Mouse (Mus musculus) spleen, postnatal 10 days (tissue): ENCODE results near the gene Iqsec1.

Experiments
- DNase-seq, 2 experiments: peaks; one replicate each; pipeline ENCODE4 v3.0.0; 2021 to 2022; ENCODE audit warnings: low spot score in 2 of 2

Iqsec1 gene

GRCm38 (mm10) chr6:90786589-90786988 is 201.9 kb downstream of the Iqsec1 start:
- no peak for DNase-seq

GRCm38 (mm10) chr6:90783945-90784344 is 204.5 kb downstream of the Iqsec1 start:
- DNase-seq, result no peak

GRCm38 (mm10) chr6:90783176-90783575 is 205.3 kb downstream of the Iqsec1 start:
- DNase-seq, result no peak

- DNase-seq, result no peak
These were observed 206.3 kb downstream of the Iqsec1 start for GRCm38 (mm10) chr6:90781921-90782770.

GRCm38 (mm10) chr6:90780532-90780931 is 208.0 kb downstream of the Iqsec1 start:
- no peak for DNase-seq

- no peak for DNase-seq
These were observed 209.6 kb downstream of the Iqsec1 start for GRCm38 (mm10) chr6:90778841-90779240.

GRCm38 (mm10) chr6:90777302-90777701 is 211.2 kb downstream of the Iqsec1 start:
- DNase-seq, result no peak

- no peak for DNase-seq
These were observed 212.9 kb downstream of the Iqsec1 start for GRCm38 (mm10) chr6:90775606-90776005.

GRCm38 (mm10) chr6:90773811-90774233 is 214.7 kb downstream of the Iqsec1 start:
- no peak for DNase-seq

- DNase-seq, result no peak
These were observed 216.4 kb downstream of the Iqsec1 start for GRCm38 (mm10) chr6:90772120-90772519.

GRCm38 (mm10) chr6:90768526-90768925 is 220.0 kb downstream of the Iqsec1 start:
- no peak for DNase-seq

GRCm38 (mm10) chr6:90767874-90768273 is 220.6 kb downstream of the Iqsec1 start:
- DNase-seq, result no peak

GRCm38 (mm10) chr6:90764753-90765152 is 223.7 kb downstream of the Iqsec1 start:
- peak in 1 of 2 experiments; percentile 71 for DNase-seq

GRCm38 (mm10) chr6:90763959-90764591 is 224.4 kb downstream of the Iqsec1 start:
- DNase-seq, result peak; percentile 41 to 72

- no peak for DNase-seq
These were observed 225.2 kb downstream of the Iqsec1 start for GRCm38 (mm10) chr6:90763295-90763694.

GRCm38 (mm10) chr6:90762120-90762736 is 226.3 kb downstream of the Iqsec1 start:
- no peak for DNase-seq

- DNase-seq, result no peak
These were observed 227.0 kb downstream of the Iqsec1 start for GRCm38 (mm10) chr6:90761301-90762056.

GRCm38 (mm10) chr6:90760886-90761285 is 227.6 kb downstream of the Iqsec1 start:
- no peak for DNase-seq

- no peak for DNase-seq
These were observed 228.7 kb downstream of the Iqsec1 start for GRCm38 (mm10) chr6:90759754-90760153.

GRCm38 (mm10) chr6:90758155-90758554 is 230.3 kb downstream of the Iqsec1 start:
- DNase-seq, result no peak

GRCm38 (mm10) chr6:90757427-90757883 is 231.0 kb downstream of the Iqsec1 start:
- DNase-seq, result peak in 1 of 2 experiments; percentile 73

- peak in 1 of 2 experiments; percentile 49 for DNase-seq
These were observed 231.9 kb downstream of the Iqsec1 start for GRCm38 (mm10) chr6:90756561-90756960.
